Mouse (Mus musculus) right cerebral cortex, postnatal 36 days (tissue): ENCODE measurements at regions not wholly inside any gene's neighbourhood (a gene's known extent, or its start where the extent isn't known, plus 50 kb on each side); places are given as distances from the start of the nearest gene placed in this dataset.
A peak's percentile ranks its signal among the peaks of the same experiment; 100 is the strongest.

Experiments
- DNase-seq, 2 experiments: peaks; one replicate each; pipeline ENCODE4 v3.0.0; 2022; ENCODE audit warnings: low spot score in 2 of 2, mixed read lengths in 1 of 2

DNA sequence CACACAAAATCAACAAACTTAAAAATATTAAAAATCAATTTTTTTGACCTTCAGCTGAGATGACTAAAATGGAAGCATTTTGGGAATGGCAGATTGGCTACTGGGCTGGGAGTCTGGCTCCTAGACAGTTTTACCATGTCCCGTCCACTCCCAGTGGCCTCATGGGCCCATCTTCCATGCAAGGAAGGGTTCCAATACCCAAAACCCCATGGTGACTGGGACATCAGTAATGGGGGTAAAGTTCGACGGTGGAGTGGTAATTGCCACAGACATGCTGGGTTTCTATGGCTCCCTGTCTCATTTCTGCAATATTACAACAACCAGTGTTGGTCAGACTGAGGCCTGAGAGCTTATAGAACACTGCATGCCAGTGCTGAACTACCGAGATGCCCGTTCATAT, 82.2 kb downstream of the Il20rb start:
- no peak for DNase-seq

DNA sequence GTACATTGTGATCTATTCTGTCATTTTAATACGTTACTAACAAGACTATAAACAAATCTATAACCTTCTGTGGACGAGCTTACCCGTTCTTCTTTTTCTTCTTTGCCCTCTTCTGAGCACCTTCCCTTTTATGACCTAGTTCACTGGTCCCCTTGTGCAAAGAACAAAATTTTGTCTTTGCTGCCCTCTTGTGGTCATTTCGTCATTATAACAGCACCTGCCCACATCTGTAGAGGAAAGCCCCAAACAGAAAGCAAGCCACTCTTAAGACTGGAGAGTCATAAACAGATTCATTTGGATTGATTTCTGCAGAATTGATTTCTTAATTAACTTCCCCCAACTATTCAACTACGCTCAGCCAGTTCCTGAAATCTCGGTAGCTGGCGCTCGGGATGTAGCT, 86.2 kb downstream of the Il20rb start:
- peak; percentile 6 to 7 for DNase-seq

DNA sequence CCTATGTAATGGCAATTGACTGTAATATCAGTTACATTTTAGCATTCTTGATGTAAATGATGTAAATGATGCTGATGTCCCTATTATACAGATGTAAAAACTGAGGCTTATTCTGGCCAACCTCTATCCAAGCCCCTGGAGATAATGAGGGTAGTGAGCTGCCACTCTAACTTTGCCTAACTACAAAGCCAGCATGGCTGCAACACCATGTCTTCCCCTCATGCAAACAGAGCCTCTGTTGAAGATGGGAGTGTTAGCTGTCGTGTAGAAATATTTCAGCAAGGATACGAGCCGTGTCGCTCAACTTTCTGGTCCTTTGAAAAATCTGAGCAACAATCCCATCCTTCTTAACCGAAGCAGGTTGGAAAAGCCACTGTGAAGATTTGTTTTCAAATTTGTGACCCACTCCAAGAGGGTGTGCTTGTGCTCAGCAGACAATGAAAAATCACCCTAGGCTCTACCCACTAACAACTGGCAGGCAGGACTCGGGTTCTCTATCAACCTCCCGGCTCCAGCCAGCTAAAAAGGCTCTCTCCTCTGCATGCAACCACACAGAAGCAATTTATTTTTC, 90.2 kb downstream of the Il20rb start:
- no peak for DNase-seq

- DNase-seq, result peak; percentile 43 to 53
Observed at GRCm38 (mm10) chr9:100395711-100396110, 90.9 kb downstream of the Il20rb start.

- DNase-seq, result no peak
Observed at GRCm38 (mm10) chr9:100394632-100395031, 92.0 kb downstream of the Il20rb start.

GRCm38 (mm10) chr9:100394166-100394565, 92.4 kb downstream of the Il20rb start:
- DNase-seq, result no peak

GRCm38 (mm10) chr9:100392262-100392661, 94.3 kb downstream of the Il20rb start:
- no peak for DNase-seq

GRCm38 (mm10) chr9:100391566-100392213, 94.9 kb downstream of the Il20rb start:
- no peak for DNase-seq

DNA sequence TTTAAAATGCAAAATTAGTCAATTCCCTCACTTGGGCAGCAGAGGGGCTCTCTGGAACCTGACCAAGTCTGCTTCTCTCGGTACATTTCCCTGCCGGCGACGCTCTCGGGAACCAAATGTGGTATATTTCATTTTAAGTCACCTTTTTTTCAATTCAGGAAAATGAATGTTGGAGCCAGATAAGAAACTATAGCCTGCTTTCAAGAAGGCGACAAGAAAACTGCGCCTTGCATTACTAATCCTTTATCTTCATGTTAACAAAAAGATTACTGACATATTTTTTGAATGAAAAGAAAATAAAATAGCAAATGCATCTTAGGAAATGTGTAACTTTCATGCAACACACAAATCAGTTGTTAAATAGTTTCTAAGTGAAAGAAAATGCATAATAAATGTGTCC, 98.2 kb downstream of the Il20rb start:
- no peak for DNase-seq

DNA sequence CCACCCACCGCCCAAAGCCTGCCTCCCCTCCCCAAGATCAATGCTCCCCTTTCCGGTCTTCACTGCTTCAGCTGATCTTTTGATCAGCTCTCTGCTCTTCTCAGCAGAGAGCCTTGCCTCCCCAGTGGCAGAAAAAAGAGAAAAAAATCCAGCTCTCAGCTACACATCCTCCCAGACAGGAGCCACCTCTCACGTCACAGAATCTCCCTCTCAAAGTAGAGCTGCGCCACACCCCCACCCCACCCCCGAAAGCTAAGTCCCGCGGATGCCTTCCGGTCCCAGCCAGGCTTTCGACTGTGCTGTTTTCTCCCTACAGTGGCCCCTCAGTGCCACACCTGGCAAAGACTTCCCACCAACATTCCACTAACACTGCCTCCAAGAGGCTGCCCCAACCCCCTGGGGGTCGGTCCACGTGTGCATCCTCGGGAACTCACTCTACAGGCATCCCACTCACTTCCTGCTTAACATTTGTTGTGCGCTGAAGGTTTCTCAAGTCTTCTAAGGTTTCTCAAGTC, 99.4 kb downstream of the Il20rb start:
- no peak for DNase-seq

GRCm38 (mm10) chr9:100382492-100382891, 104.1 kb downstream of the Il20rb start:
- DNase-seq, result peak; percentile 3 to 25

DNA sequence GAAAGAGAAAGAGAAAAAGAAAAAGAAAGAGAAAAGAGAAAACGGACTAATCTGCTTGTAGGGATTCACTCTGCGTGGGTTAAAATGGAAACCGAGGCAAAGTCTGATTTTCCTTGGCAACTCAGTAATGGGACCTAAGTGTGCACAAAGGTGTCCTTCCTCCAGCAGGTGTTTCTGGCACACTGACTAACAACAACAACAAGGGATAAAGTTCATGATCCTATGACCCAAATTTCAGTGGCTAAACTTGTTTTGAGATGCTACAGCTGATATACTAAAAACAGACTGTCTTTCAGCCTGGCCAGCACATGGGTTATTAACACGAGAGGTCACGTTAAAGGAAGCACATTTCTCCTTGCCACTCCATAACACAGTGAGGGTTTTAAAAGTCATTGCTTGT, 116.7 kb downstream of the Il20rb start:
- DNase-seq, result no peak

GRCm38 (mm10) chr9:100366816-100367215, 119.8 kb downstream of the Il20rb start:
- DNase-seq, result no peak

DNA sequence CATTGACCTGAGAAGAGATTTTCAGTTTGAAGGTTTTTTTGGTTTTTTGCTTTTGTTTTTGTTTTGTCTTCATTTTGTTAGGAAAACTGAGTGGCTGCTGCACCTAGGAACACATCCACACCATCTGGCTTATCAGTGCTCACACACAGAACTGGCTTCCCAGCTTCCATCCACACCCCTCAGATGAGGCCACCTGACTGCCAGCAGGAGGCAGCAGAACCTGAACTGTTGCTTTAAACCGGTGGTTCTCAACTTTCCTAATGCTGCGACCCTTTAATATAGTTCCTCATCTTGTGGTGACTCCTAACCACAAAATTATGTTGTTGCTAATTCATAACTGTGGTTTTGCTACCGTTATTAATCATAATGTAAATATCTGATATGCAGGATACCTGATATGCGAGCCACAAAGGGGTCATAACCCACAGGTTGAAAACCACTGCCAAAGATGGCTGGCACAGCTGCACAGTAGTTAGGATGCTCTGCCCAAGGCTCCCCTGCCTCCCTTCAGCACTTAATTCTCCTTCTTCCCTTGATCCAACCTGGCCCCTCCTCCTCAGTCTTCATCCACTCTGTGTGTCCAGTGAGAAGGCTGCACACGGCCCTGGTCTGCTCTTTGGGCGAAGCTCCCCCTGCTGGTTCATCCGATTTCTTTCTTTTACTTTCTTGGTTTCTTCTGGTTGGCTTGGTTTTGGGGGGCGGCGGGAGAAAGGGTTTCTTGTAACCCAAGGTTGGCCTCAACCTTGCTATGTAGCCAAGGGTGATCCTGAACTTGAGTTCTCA, 126.5 kb downstream of the Il20rb start:
- DNase-seq, result no peak

DNA sequence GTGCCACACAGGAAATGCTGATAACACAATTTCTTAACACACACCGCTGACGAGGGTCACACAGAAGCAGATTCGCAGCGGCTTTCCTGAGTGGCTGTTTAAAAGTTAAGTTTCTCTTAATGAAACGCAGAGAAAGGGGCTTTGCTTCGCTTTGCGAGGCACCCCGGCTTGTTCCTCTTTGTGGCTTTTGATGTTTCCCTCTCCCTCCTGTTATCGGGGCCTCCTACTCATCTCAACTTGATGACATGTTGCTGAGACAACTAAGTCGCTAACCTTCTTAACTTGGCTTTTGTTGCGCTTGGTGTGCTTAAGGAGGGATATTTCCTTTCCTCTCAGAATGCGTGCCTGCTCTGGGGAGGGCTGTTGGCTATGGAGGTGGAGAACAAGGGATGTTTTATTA, 129.0 kb downstream of the Il20rb start:
- DNase-seq, result no peak

- DNase-seq, result peak; percentile 31 to 41
Observed at GRCm38 (mm10) chr9:100340796-100341195, 145.8 kb downstream of the Il20rb start.

DNA sequence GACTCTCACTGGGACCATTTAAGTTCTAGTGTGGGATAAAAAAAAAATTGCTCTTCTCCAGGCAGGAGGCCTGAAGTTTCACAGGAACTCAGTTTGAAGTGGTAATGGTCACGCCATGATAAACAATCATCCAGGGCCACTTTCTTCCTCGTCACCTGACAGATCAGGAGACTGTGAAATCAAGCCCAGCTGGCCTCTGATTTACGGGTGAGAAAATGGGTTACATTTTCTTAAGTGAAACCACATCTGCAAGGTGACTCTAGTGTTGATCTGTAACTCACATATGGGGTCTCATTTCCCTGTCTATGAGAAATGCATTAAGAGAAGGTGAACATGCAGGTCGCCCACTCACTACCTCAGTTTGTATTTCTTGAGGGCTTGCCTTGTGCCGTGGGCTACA, 178.8 kb downstream of the Il20rb start:
- no peak for DNase-seq

DNA sequence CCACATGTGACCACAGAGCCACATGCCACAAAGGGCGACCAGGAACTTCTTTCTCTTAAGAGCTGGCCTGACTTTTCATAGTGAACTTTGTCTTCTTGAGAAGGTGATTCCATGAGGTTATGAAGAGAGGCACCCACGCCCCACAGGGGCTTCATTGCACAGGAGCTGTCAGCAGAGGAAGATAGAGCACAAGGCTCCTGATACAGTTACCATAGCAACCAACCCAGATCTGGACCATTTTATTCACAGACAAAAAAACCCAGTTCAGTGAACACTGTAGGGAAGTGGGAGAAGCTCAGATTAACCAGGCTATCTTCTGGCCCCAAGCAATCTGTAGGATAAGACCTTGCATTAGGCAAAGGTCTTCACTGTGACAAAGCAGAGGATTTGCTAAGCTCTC, 179.2 kb downstream of the Il20rb start:
- DNase-seq, result peak in 1 of 2 experiments; percentile 2

- DNase-seq, result no peak
Observed at GRCm38 (mm10) chr9:100303762-100304161, 182.8 kb downstream of the Il20rb start.

DNA sequence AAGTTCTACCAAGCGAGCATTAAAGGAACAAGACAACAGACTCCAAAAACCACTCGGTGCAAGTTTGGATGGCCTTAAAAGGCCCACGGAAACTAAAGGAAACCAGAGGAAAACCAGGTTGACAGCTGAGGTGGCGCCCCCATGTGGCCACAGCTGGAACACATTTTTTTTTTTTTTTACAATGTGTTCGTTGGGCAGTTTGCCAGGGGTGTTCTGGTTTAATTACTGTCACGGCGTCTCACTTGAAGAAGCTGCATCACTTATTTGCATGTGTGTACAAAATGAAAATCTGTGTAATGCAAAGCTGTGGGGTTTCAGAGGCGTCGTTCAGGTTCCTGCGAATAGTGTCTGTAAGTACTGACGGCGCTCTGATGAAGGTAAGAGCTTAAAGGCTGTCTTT, 185.0 kb downstream of the Il20rb start:
- no peak for DNase-seq

- DNase-seq, result no peak
Observed at GRCm38 (mm10) chr9:100277361-100277760, 209.2 kb downstream of the Il20rb start.

DNA sequence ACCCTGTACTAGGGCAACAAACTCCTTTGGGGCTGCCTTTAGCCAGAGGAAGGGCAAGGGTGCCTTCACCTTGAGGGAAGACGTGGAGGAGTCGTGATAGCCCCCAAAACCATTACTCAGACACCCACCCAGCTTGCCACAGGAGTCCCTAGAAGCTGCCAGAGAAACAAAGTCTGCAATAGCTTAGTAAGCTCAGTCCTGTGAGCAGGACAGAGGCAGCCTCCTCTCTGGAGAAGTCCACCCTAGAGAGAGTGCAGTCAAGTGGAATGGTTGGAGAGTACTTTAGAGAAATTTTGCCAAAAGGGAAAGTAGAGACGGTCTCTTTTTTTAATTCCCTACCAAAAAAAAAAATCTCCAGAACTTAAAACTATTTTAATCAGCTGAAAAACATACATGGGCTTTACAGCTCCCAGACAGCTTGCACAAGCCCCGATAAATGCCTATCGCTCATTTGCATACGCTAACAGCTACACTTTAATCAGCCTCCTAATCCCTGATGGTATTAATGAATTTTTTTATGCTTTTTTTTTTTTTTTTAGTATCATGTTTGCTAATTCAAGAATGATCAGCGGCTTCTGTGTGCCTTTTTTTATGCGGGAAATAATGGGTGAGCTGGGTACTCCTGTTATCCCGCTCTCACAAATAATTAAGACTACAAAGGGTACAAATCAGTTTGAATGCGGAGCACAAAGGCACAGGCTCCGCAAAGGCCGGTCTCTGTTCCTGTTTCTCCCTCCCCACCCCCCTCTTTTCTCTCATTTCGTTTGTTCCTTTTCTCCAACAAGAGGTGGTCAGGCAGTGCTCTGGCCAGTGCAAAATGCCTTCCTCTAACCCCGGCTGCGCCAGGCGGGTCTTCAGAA, 219.8 kb downstream of the Il20rb start:
- DNase-seq, result no peak
